24 mouse cellular contexts compared by ENCODE assay signal in genomic region chr19:27022917-27023316, GRCm38 (mm10).
"Had no signal": no experiment of that assay in that cellular context is flagged by ENCODE, and none has a peak within 500 bp of the region (broad histone marks: within the 10 kb centered on the region; RNA-seq: fewer than 3 reads in every experiment).

No protein-coding gene starts in this region.

- ATAC-seq: liver, embryonic 12.5 days; midbrain, embryonic 15.5 days had no signal

- DNase-seq: kidney, postnatal 25 days; layer of hippocampus, adult 9-11 months; liver; lung, adult 18-20 months; lung, postnatal 10 days; lung, postnatal 36 days; right cerebral cortex, adult 18-20 months; right cerebral cortex, postnatal 14 days; right cerebral cortex, postnatal 4 days; spleen, adult 18-20 months; thymus, postnatal 36 days had no signal

- H3K4me2 ChIP-seq: limb, embryonic 13.5 days; liver, embryonic 12.5 days; liver, embryonic 15.5 days; lung, embryonic 15.5 days; midbrain, embryonic 15.5 days; neural tube, embryonic 12.5 days; neural tube, embryonic 15.5 days; stomach, embryonic 15.5 days had no signal

- H3K9me3 ChIP-seq: limb, embryonic 10.5 days; limb, embryonic 13.5 days; liver, embryonic 12.5 days; liver, embryonic 15.5 days; lung, embryonic 15.5 days; megakaryocyte, embryonic 14.5 days; midbrain, embryonic 10.5 days; midbrain, embryonic 15.5 days; neural tube, embryonic 12.5 days; neural tube, embryonic 15.5 days; stomach, embryonic 15.5 days had no signal

- H3K9ac ChIP-seq: limb, embryonic 13.5 days; liver, embryonic 12.5 days; liver, embryonic 15.5 days; lung, embryonic 15.5 days; midbrain, embryonic 15.5 days; neural tube, embryonic 12.5 days; neural tube, embryonic 15.5 days; stomach, embryonic 15.5 days had no signal

- H3K36me3 ChIP-seq: limb, embryonic 10.5 days; limb, embryonic 13.5 days; liver, embryonic 12.5 days; liver, embryonic 15.5 days; lung, embryonic 15.5 days; midbrain, embryonic 10.5 days; midbrain, embryonic 15.5 days; neural tube, embryonic 12.5 days; neural tube, embryonic 15.5 days; stomach, embryonic 15.5 days had no signal

- H3K4me3 ChIP-seq: layer of hippocampus, adult 2 months; limb, embryonic 10.5 days; limb, embryonic 13.5 days; liver, embryonic 12.5 days; liver, embryonic 15.5 days; lung, embryonic 15.5 days; megakaryocyte, embryonic 14.5 days; midbrain, embryonic 10.5 days; midbrain, embryonic 15.5 days; neural tube, embryonic 12.5 days; neural tube, embryonic 15.5 days; stomach, embryonic 15.5 days had no signal

- H3K27ac ChIP-seq: kidney, postnatal 0 days; layer of hippocampus, adult 2 months; limb, embryonic 10.5 days; limb, embryonic 13.5 days; liver, embryonic 12.5 days; liver, embryonic 15.5 days; lung, embryonic 15.5 days; midbrain, embryonic 10.5 days; midbrain, embryonic 15.5 days; neural tube, embryonic 12.5 days; neural tube, embryonic 15.5 days; stomach, embryonic 15.5 days had no signal

- H3K4me1 ChIP-seq: limb, embryonic 10.5 days; limb, embryonic 13.5 days; liver, embryonic 12.5 days; liver, embryonic 15.5 days; lung, embryonic 15.5 days; neural tube, embryonic 12.5 days; neural tube, embryonic 15.5 days; stomach, embryonic 15.5 days had no signal

- H3K27me3 ChIP-seq: limb, embryonic 13.5 days; liver, embryonic 12.5 days; liver, embryonic 15.5 days; lung, embryonic 15.5 days; megakaryocyte, embryonic 14.5 days; midbrain, embryonic 15.5 days; neural tube, embryonic 12.5 days; neural tube, embryonic 15.5 days; stomach, embryonic 15.5 days had no signal
